Mouse (Mus musculus) forebrain, embryonic 14.5 days (tissue): Measurements from ENCODE around the gene Itga2. TPM values are rescaled to one million over a fixed set of nuclear protein-coding genes. Genes with fewer than 3 reads are reported as not detected.
A peak's percentile ranks its signal among the peaks of the same experiment; 100 is the strongest.

Source experiments
- ATAC-seq: fragments of 200-750 bp; cut with Nextera tagmentation; 2 replicates; pipeline ENCODE4 v1.8.0; 2017; ENCODE audit warnings: mild to moderate bottlenecking, moderate library complexity
- DNase-seq: peaks from one replicate; pipeline ENCODE4 v3.0.0-alpha.2; 2015; ENCODE audit warnings: low spot score
- H3K27ac ChIP-seq: fragments of 300-500 bp; sonication (generic); 2 replicates; pipeline ENCODE4 v1.5.1; 2014; ENCODE audit warnings: low read depth, mild to moderate bottlenecking, control low read depth, low read length, moderate library complexity
- H3K27me3 ChIP-seq: fragments of 300-500 bp; sonication (generic); replicated peaks from 2 replicates; pipeline ENCODE4 v1.6.1; 2014; ENCODE audit warnings: low read length, control low read depth, mixed read lengths; ENCODE audit not compliant: control insufficient read depth, insufficient read depth
- H3K36me3 ChIP-seq: fragments of 300-500 bp; sonication (generic); 2 replicates; pipeline ENCODE4 v1.6.1; 2014; ENCODE audit warnings: low read length, control low read depth; ENCODE audit not compliant: control insufficient read depth, insufficient read depth
- H3K4me1 ChIP-seq: fragments of 300-500 bp; sonication (generic); 2 replicates; pipeline ENCODE4 v1.6.1; 2014; ENCODE audit warnings: antibody characterized with exemption, low read length, control low read depth; ENCODE audit not compliant: control insufficient read depth, insufficient read depth
- H3K4me2 ChIP-seq: fragments of 300-500 bp; sonication (generic); 2 replicates; pipeline ENCODE4 v1.6.1; 2014; ENCODE audit warnings: mild to moderate bottlenecking, control low read depth, low read length
- H3K4me3 ChIP-seq: fragments of 300-500 bp; sonication (generic); 2 replicates; pipeline ENCODE4 v1.5.1; 2014; ENCODE audit warnings: low read depth, low read length, control low read depth
- H3K9ac ChIP-seq: fragments of 300-500 bp; sonication (generic); 2 replicates; pipeline ENCODE4 v1.6.1; 2014; ENCODE audit warnings: mild to moderate bottlenecking, low read length, control low read depth, moderate library complexity
- H3K9me3 ChIP-seq: fragments of 300-500 bp; sonication (generic); replicated peaks from 2 replicates; pipeline ENCODE4 v1.6.1; 2016; ENCODE audit warnings: low read length, control low read depth, mixed read lengths; ENCODE audit not compliant: control insufficient read depth
- WGBS: fragments of 180-500 bp; shearing (Covaris S2); extraction: QIAGEN DNeasy Blood & Tissue Kit; methylation state at CpG from one replicate; pipeline ENCODE4 v1.1.7; 2014; 5-methylcytosine and 5-hydroxymethylcytosine counted together
- polyA plus RNA-seq: library from polyadenylated mRNA; unstranded; fragments of >200 nt; fragmentation: Nextera tagmentation; extraction: Ambion mirVana; gene quantifications from 2 replicates; pipeline ENCODE4 v1.2.1, GENCODE M21; 2014

Itga2 gene
- polyA plus RNA-seq, 1 experiment from 2014 or later, result 2.0 TPM

DNA sequence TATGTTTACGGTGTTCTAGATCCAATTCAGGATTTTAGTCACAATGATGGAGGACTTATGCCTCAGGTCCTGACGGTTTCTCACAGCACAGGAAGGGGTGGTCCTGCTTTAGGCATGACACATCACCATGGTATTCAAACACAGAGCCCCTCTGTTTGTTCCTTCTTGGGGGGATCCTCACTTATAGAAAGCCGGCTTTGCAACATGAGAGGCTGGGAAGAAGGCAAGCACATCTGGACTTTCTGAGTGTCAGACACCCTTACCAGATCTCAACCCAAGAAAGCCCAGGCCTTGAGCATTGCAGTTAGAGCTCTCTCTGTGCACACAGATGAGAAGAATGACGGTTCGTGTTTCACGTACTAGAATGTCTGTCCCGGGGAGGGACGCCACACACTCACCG, 92.8 kb downstream of the Itga2 start:
- Histone ChIP-seq H3K27me3 (no peaks in the 10 kb centered on the region), H3K4me1 (peaks cover 7% of the 10 kb centered on the region), H3K36me3 (no peaks in the 10 kb centered on the region), H3K4me2 (no peak overlapping the region), H3K9me3 (no peaks in the 10 kb centered on the region), H3K4me3 (no peak overlapping the region), H3K9ac (no peak overlapping the region), H3K27ac (peak overlapping the region; percentile 56; the same call in 1 of the 2 replicates)
- peak; percentile 16; the same call in 1 of the 2 replicates for ATAC-seq
- no peak for DNase-seq
- 69% methylated on average over 9 of the region's 9 CpGs for whole genome bisulfite sequencing

- Histone ChIP-seq H3K36me3 (no peaks in the 10 kb centered on the region), H3K4me2 (no peak overlapping the region), H3K27me3 (no peaks in the 10 kb centered on the region), H3K9ac (no peak overlapping the region), H3K9me3 (no peaks in the 10 kb centered on the region), H3K4me3 (no peak overlapping the region), H3K4me1 (peaks cover 7% of the 10 kb centered on the region), H3K27ac (peak overlapping the region; percentile 56; the same call in 1 of the 2 replicates)
- WGBS, result 13% methylated on average over 5 of the region's 5 CpGs
- ATAC-seq (peak; percentile 86), DNase-seq (peak; percentile 76)
Observed at GRCm38 (mm10) chr13:114838535-114838990, 93.3 kb downstream of the Itga2 start.

DNA sequence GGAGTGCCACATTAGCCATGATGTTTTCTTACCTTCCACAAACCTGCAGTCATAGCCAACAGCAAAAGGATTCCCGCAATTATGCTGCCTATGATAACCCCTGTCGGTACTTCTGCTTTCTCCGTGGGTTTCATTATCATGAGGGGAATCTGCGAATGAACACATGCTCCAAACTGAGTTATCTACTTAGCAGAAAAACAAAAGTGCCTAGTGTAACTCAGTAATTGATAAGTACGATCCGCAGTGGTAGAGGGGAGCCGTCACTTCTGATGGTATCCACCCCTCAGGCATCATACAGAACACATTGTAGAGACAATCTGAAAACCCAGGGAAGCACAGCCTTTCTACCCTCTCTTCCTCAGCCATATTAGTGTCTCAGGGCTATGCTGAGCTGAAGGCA, 94.8 kb downstream of the Itga2 start:
- H3K4me2 ChIP-seq, result no peak overlapping the region
- DNase-seq, result no peak
- no peak overlapping the region for H3K9ac ChIP-seq
- no peak overlapping the region for H3K27ac ChIP-seq
- no peaks in the 10 kb centered on the region for H3K27me3 ChIP-seq
- 90% methylated on average over 7 of the region's 7 CpGs for WGBS
- H3K4me3 ChIP-seq, result no peak overlapping the region
- no peaks in the 10 kb centered on the region for H3K36me3 ChIP-seq
- peaks cover 7% of the 10 kb centered on the region for H3K4me1 ChIP-seq
- H3K9me3 ChIP-seq, result no peaks in the 10 kb centered on the region
- no peak for ATAC-seq

DNA sequence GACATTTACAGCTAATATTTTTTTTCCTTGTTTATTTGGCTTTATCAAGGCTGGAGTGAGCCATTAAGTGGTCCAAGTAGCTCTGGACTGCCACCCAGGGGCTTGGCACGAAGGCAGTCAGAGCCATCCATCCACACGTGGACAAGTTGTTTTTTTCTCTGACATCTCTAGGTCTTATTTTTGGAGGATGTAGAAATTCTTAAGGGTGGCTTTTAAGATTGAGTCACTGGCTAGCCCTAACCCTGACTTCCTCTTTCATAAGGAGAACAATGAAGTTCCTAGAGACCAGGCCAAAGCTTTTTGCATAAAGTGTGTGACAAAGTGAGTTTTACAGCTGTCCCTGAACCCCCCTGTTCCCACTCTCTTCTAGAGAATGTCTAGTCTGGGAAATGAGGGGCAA, 97.3 kb downstream of the Itga2 start:
- no peak for ATAC-seq
- WGBS, result 73% methylated on average over 2 of the region's 2 CpGs
- no peak overlapping the region for H3K9ac ChIP-seq

DNA sequence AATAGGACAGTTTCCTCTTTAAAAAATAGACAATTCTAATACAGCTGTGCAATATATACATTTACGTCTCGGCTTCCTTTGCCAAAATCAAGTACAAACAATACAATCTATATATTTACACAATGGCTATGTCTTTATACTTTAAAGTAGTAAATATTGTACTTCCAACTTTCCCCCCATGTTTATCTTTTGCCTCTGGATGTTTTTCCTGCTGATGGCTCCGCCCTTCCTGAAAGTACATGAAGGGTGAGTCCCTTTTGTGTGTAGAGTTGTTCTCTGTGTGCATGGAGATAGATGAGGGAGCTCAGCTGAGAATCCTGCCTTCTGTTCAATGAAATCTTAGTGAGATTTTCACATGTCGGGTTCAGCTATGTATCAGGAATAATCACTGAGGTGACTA, 98.5 kb downstream of the Itga2 start:
- Histone ChIP-seq H3K9ac (no peak overlapping the region), H3K9me3 (no peaks in the 10 kb centered on the region), H3K4me3 (no peak overlapping the region), H3K27ac (no peak overlapping the region), H3K27me3 (no peaks in the 10 kb centered on the region), H3K4me1 (peaks cover 2% of the 10 kb centered on the region), H3K36me3 (peaks cover 10% of the 10 kb centered on the region), H3K4me2 (no peak overlapping the region)
- 89% methylated on average over 4 of the region's 4 CpGs for WGBS
- no peak for DNase-seq
- ATAC-seq, result no peak

More for the DNA sequence above, 97.3 kb downstream of the Itga2 start:
- Histone ChIP-seq H3K4me2 (no peak overlapping the region), H3K4me3 (no peak overlapping the region), H3K36me3 (peaks cover 5% of the 10 kb centered on the region; the same call in 1 of the 2 replicates), H3K4me1 (peaks cover 6% of the 10 kb centered on the region), H3K27ac (no peak overlapping the region), H3K27me3 (no peaks in the 10 kb centered on the region), H3K9me3 (no peaks in the 10 kb centered on the region)
- DNase-seq, result no peak

DNA sequence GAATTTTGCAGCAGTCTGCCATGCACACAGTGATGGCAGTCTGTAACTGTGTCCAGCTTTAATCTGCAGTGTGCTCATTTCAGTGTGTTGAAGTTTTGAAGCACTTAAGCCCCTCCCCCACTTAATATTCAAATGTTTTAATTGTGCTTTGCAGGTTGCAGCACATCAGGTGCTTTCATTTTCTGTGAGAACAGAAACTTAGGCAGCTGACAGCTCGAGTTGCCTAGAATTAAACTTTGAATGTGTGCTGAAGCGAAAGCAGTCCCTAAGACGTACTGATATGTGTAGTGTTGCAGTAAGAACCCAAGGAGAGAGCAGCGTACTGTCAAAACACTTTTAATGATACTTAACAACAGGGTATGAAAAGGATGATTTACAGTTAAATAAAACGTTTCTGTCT, 99.1 kb downstream of the Itga2 start:
- no peak for DNase-seq
- Histone ChIP-seq H3K36me3 (peaks cover 16% of the 10 kb centered on the region), H3K4me1 (no peaks in the 10 kb centered on the region), H3K9me3 (no peaks in the 10 kb centered on the region), H3K4me3 (no peak overlapping the region), H3K27me3 (no peaks in the 10 kb centered on the region), H3K4me2 (no peak overlapping the region), H3K27ac (no peak overlapping the region), H3K9ac (no peak overlapping the region)
- no peak for ATAC-seq
- 55% methylated on average over 5 of the region's 5 CpGs for WGBS

- H3K27me3 ChIP-seq, result no peaks in the 10 kb centered on the region
- DNase-seq, result peak; percentile 78
- no peak overlapping the region for H3K4me3 ChIP-seq
- 81% methylated on average over 4 of the region's 4 CpGs for WGBS
- H3K4me1 ChIP-seq, result no peaks in the 10 kb centered on the region
- no peak overlapping the region for H3K4me2 ChIP-seq
- H3K27ac ChIP-seq, result no peak overlapping the region
- no peaks in the 10 kb centered on the region for H3K9me3 ChIP-seq
- H3K9ac ChIP-seq, result no peak overlapping the region
- peak; percentile 71 for ATAC-seq
- H3K36me3 ChIP-seq, result peaks cover 29% of the 10 kb centered on the region
Observed at GRCm38 (mm10) chr13:114831367-114831833, 100.5 kb downstream of the Itga2 start.

DNA sequence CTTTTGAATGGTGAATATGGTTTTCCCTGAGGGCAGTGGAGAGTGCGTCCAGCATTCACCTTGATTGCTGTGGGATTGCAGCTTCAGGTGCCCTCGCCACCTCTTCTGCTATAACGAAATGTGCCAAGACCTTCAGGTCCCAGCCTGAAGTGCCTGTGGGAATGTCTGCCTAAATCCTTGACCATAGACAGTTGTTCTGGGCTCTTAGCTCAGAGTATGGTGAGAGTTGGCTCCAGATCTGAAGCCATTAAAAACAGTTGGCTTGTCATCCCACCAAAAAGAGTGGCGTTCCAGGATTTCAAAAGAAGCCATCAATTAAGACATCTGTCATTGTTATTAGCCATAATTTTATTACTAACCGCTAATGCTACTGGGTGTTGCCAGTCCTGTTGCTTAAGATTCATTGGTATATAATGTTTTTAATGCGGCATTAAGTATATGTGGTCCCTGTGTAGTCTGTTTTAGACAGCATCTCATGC, 106.5 kb downstream of the Itga2 start:
- ATAC-seq, result no peak
- Histone ChIP-seq H3K9ac (no peak overlapping the region), H3K9me3 (no peaks in the 10 kb centered on the region), H3K27me3 (no peaks in the 10 kb centered on the region), H3K4me2 (no peak overlapping the region), H3K27ac (no peak overlapping the region), H3K4me1 (no peaks in the 10 kb centered on the region), H3K4me3 (no peak overlapping the region), H3K36me3 (peaks cover 47% of the 10 kb centered on the region)
- DNase-seq, result no peak
- WGBS, result 90% methylated on average over 6 of the region's 6 CpGs

- no peak overlapping the region for H3K4me3 ChIP-seq
- H3K9ac ChIP-seq, result no peak overlapping the region
- H3K36me3 ChIP-seq, result peaks cover 37% of the 10 kb centered on the region
- no peak overlapping the region for H3K4me2 ChIP-seq
- DNase-seq, result no peak
- ATAC-seq, result no peak
- no peak overlapping the region for H3K27ac ChIP-seq
- H3K27me3 ChIP-seq, result no peaks in the 10 kb centered on the region
- peaks cover 9% of the 10 kb centered on the region for H3K4me1 ChIP-seq
- H3K9me3 ChIP-seq, result no peaks in the 10 kb centered on the region
- WGBS, result 98% methylated on average over 2 of the region's 2 CpGs
Observed at GRCm38 (mm10) chr13:114822871-114823270, 109.0 kb downstream of the Itga2 start.
